Mouse (Mus musculus): ENCODE results near the gene Pafah1b3.
A peak's percentile ranks its signal among the peaks of the same experiment; 100 is the strongest.

Gene Pafah1b3

GRCm38 (mm10) chr7:25281734-25282601 is 15.8 kb downstream of the Pafah1b3 start:
- TF ChIP-seq NANOG (IDR thresholded peaks at IDR 0.05; ENCODE audit: borderline replicate concordance, low read length) (no peak), CTCF (conservative IDR thresholded peaks at IDR 0.05; ENCODE audit: low read length) (no peak), POU5F1 (IDR thresholded peaks at IDR 0.05; ENCODE audit: borderline replicate concordance, low read length) (no peak)
- Histone ChIP-seq H3K4me1 (replicated peaks; ENCODE audit: low read depth, low read length) (peaks cover 73% of the 10 kb centered on the region), H3K27me3 (ENCODE audit: insufficient read depth, low read length) (no peaks in the 10 kb centered on the region), H3K4me3 (replicated peaks; ENCODE audit: low read length) (peak overlapping the region; percentile 91), H3K36me3 (ENCODE audit: insufficient read depth, low read length) (peaks cover 32% of the 10 kb centered on the region), H3K9me3 (ENCODE audit: low read length) (no peaks in the 10 kb centered on the region)

GRCm38 (mm10) chr7:25281166-25281733 is 16.5 kb downstream of the Pafah1b3 start:
- H3K4me3 ChIP-seq (replicated peaks; ENCODE audit: low read length): peak overlapping the region; percentile 90
- peaks cover 25% of the 10 kb centered on the region for H3K36me3 ChIP-seq (ENCODE audit: insufficient read depth, low read length)
- no peaks in the 10 kb centered on the region for H3K27me3 ChIP-seq (ENCODE audit: insufficient read depth, low read length)
- TF ChIP-seq NANOG (IDR thresholded peaks at IDR 0.05; ENCODE audit: borderline replicate concordance, low read length): no peak
- TF ChIP-seq CTCF (conservative IDR thresholded peaks at IDR 0.05; ENCODE audit: low read length): no peak
- no peak for TF ChIP-seq POU5F1 (IDR thresholded peaks at IDR 0.05; ENCODE audit: borderline replicate concordance, low read length)
- H3K9me3 ChIP-seq (ENCODE audit: low read length): no peaks in the 10 kb centered on the region
- H3K4me1 ChIP-seq (replicated peaks; ENCODE audit: low read depth, low read length): peaks cover 74% of the 10 kb centered on the region

- peaks cover 76% of the 10 kb centered on the region for H3K4me1 ChIP-seq (replicated peaks; ENCODE audit: low read depth, low read length)
- H3K4me3 ChIP-seq (replicated peaks; ENCODE audit: low read length): peak overlapping the region; percentile 90
- no peaks in the 10 kb centered on the region for H3K27me3 ChIP-seq (ENCODE audit: insufficient read depth, low read length)
- peaks cover 18% of the 10 kb centered on the region for H3K36me3 ChIP-seq (ENCODE audit: insufficient read depth, low read length)
- TF ChIP-seq POU5F1 (IDR thresholded peaks at IDR 0.05; ENCODE audit: borderline replicate concordance, low read length): no peak
- no peak for TF ChIP-seq CTCF (conservative IDR thresholded peaks at IDR 0.05; ENCODE audit: low read length)
- TF ChIP-seq NANOG (IDR thresholded peaks at IDR 0.05; ENCODE audit: borderline replicate concordance, low read length): no peak; the same call in 1 of the 2 replicates
- no peaks in the 10 kb centered on the region for H3K9me3 ChIP-seq (ENCODE audit: low read length)
These were observed 17.7 kb downstream of the Pafah1b3 start for GRCm38 (mm10) chr7:25279861-25280791.

GRCm38 (mm10) chr7:25279076-25279860 is 18.5 kb downstream of the Pafah1b3 start:
- no peak for TF ChIP-seq NANOG (IDR thresholded peaks at IDR 0.05; ENCODE audit: borderline replicate concordance, low read length)
- TF ChIP-seq CTCF (conservative IDR thresholded peaks at IDR 0.05; ENCODE audit: low read length): no peak
- TF ChIP-seq POU5F1 (IDR thresholded peaks at IDR 0.05; ENCODE audit: borderline replicate concordance, low read length): no peak
- Histone ChIP-seq H3K27me3 (ENCODE audit: insufficient read depth, low read length) (no peaks in the 10 kb centered on the region), H3K9me3 (ENCODE audit: low read length) (no peaks in the 10 kb centered on the region), H3K4me3 (replicated peaks; ENCODE audit: low read length) (peak overlapping the region; percentile 90), H3K4me1 (replicated peaks; ENCODE audit: low read depth, low read length) (peaks cover 76% of the 10 kb centered on the region), H3K36me3 (ENCODE audit: insufficient read depth, low read length) (peaks cover 17% of the 10 kb centered on the region)

DNA sequence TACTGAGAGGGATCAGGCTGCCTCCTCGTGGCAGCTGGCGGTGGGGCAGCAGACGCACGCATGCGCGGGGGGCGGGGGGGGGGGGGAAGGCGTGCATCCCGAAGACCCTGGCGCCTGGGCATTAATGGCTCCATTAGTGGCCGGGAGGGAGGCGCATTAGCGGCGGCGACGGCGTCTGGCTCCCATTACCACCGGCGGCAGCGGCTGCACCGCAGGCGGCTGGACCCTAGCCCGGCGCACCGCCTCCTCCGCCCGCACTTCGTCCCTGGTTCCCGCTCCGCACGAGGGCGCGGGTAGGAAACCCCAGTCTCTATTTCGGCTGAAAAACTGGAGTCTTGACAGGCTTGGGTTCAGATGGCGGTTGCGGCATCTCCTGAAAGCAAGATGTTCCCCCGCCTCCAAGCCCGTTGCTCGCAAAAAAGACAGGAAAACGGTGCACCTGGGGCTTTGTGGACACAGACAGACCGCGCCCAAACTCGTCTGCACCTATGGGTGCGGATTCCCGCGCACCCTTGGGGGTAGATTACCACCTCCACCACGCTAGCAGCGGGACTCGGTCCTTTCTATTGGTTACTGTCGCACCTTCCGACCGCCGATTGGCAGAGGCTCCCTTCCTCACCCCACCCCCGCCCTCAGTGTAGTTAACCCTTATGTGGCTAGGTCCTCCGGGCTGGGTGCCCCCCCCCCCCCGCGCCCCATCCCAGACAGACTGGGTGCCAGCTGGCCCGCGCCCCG is 19.3 kb downstream of the Pafah1b3 start:
- Histone ChIP-seq H3K4me3 (replicated peaks; ENCODE audit: low read length) (peak overlapping the region; percentile 90), H3K36me3 (ENCODE audit: insufficient read depth, low read length) (peaks cover 19% of the 10 kb centered on the region), H3K9me3 (ENCODE audit: low read length) (no peaks in the 10 kb centered on the region), H3K27me3 (ENCODE audit: insufficient read depth, low read length) (peaks cover 3% of the 10 kb centered on the region; the same call in 1 of the 2 replicates), H3K4me1 (replicated peaks; ENCODE audit: low read depth, low read length) (peaks cover 76% of the 10 kb centered on the region)
- TF ChIP-seq NANOG (IDR thresholded peaks at IDR 0.05; ENCODE audit: borderline replicate concordance, low read length) (no peak), CTCF (conservative IDR thresholded peaks at IDR 0.05; ENCODE audit: low read length) (0 out of 2 replicates have a peak, but pooled peaks have one; percentile 14), POU5F1 (IDR thresholded peaks at IDR 0.05; ENCODE audit: borderline replicate concordance, low read length) (no peak)

DNA sequence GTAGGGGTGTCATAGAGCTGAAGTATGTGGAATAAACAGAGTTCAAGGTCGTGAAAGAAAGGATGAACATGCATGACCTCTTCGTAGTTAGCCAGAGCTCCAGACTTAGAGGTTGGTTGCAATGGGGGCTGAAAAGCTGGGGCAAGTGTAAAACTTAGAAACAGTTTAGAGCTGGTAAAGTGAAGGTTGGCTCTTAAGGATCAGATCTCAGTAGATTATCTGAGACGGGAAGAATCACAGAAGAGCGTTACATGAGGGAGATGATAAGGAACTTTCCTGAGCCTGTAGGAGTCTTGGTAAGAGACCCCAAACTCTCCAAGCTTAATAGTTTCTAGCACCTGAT is 19.8 kb downstream of the Pafah1b3 start:
- H3K4me3 ChIP-seq (replicated peaks; ENCODE audit: low read length): peak overlapping the region; percentile 90
- H3K4me1 ChIP-seq (replicated peaks; ENCODE audit: low read depth, low read length): peaks cover 76% of the 10 kb centered on the region
- no peak; the same call in 1 of the 2 replicates for TF ChIP-seq CTCF (conservative IDR thresholded peaks at IDR 0.05; ENCODE audit: low read length)
- no peak for TF ChIP-seq NANOG (IDR thresholded peaks at IDR 0.05; ENCODE audit: borderline replicate concordance, low read length)
- no peak for TF ChIP-seq POU5F1 (IDR thresholded peaks at IDR 0.05; ENCODE audit: borderline replicate concordance, low read length)
- H3K9me3 ChIP-seq (ENCODE audit: low read length): no peaks in the 10 kb centered on the region
- H3K36me3 ChIP-seq (ENCODE audit: insufficient read depth, low read length): peaks cover 22% of the 10 kb centered on the region
- H3K27me3 ChIP-seq (ENCODE audit: insufficient read depth, low read length): peaks cover 9% of the 10 kb centered on the region; the same call in 1 of the 2 replicates

DNA sequence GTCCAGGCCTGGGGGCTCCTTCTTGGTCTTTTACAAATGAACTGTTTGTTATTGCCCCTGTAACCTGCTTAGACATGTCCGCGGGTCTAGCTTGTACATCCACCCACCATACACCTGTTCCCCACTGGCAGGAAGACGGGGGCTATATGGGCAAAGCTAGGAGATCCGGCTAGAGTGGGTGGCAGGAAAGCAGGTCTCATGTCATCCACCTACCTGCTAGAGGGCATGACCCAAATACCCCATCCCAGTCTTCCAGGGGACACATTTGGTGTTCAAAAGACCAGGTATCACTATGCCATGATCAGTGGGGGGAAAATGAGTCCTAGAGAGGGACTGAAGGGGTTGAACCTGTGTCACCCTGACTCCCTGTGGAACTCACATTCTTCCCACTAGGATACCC is 20.4 kb downstream of the Pafah1b3 start:
- Histone ChIP-seq H3K9me3 (ENCODE audit: low read length) (no peaks in the 10 kb centered on the region), H3K27me3 (ENCODE audit: insufficient read depth, low read length) (peaks cover 13% of the 10 kb centered on the region), H3K4me3 (replicated peaks; ENCODE audit: low read length) (peak overlapping the region; percentile 90), H3K4me1 (replicated peaks; ENCODE audit: low read depth, low read length) (peaks cover 79% of the 10 kb centered on the region), H3K36me3 (ENCODE audit: insufficient read depth, low read length) (peaks cover 22% of the 10 kb centered on the region)
- TF ChIP-seq NANOG (IDR thresholded peaks at IDR 0.05; ENCODE audit: borderline replicate concordance, low read length): no peak
- TF ChIP-seq POU5F1 (IDR thresholded peaks at IDR 0.05; ENCODE audit: borderline replicate concordance, low read length): no peak
- no peak for TF ChIP-seq CTCF (conservative IDR thresholded peaks at IDR 0.05; ENCODE audit: low read length)
